Mouse (Mus musculus) heart, embryonic 11.5 days (tissue): Measurements from ENCODE around the gene Sdf2l1. TPM values are rescaled to one million over a fixed set of nuclear protein-coding genes. Genes with fewer than 3 reads are reported as not detected.
A peak's percentile ranks its signal among the peaks of the same experiment; 100 is the strongest.

Experiments
- ATAC-seq: fragments of 200-750 bp; cut with Nextera tagmentation; replicated peaks from 2 replicates; pipeline ENCODE4 v1.8.0; 2017; ENCODE audit warnings: moderate library complexity; ENCODE audit not compliant: insufficient number of reproducible peaks, low FRiP score, low TSS enrichment
- H3K27ac ChIP-seq: fragments of 300-500 bp; sonication (generic); 2 replicates; pipeline ENCODE4 v1.5.1; 2014; ENCODE audit warnings: mild to moderate bottlenecking, low read depth, low read length
- H3K27me3 ChIP-seq: fragments of 300-500 bp; sonication (generic); 2 replicates; pipeline ENCODE4 v1.6.1; 2014; ENCODE audit warnings: mild to moderate bottlenecking, low read length, mixed read lengths; ENCODE audit not compliant: control insufficient read depth, insufficient read depth
- H3K36me3 ChIP-seq: fragments of 300-500 bp; sonication (generic); 2 replicates; pipeline ENCODE4 v1.6.1; 2014; ENCODE audit warnings: mild to moderate bottlenecking, low read length, moderate library complexity, mixed read lengths; ENCODE audit not compliant: control insufficient read depth, insufficient read depth
- H3K4me1 ChIP-seq: fragments of 300-500 bp; sonication (generic); 2 replicates; pipeline ENCODE4 v1.6.1; 2014; ENCODE audit warnings: low read length; ENCODE audit not compliant: control insufficient read depth, insufficient read depth
- H3K4me2 ChIP-seq: fragments of 300-500 bp; sonication (generic); 2 replicates; pipeline ENCODE4 v1.6.1; 2014; ENCODE audit warnings: mild to moderate bottlenecking, moderate library complexity
- H3K4me3 ChIP-seq: fragments of 300-500 bp; sonication (generic); 2 replicates; pipeline ENCODE4 v1.5.1; 2014; ENCODE audit warnings: low read depth, low read length
- H3K9ac ChIP-seq: fragments of 300-500 bp; sonication (generic); 2 replicates; pipeline ENCODE4 v1.6.1; 2014; ENCODE audit warnings: mild to moderate bottlenecking, low read depth, low read length, moderate library complexity
- H3K9me3 ChIP-seq: fragments of 300-500 bp; sonication (generic); replicated peaks from 2 replicates; pipeline ENCODE4 v1.6.1; 2016; ENCODE audit warnings: low read length; ENCODE audit not compliant: control insufficient read depth
- WGBS: fragments of 180-500 bp; shearing (Covaris S2); extraction: QIAGEN DNeasy Blood & Tissue Kit; methylation state at CpG from one replicate; pipeline ENCODE4 v1.1.7; 2014; ENCODE audit not compliant: insufficient replicate concordance; 5-methylcytosine and 5-hydroxymethylcytosine counted together
- polyA plus RNA-seq: library from polyadenylated mRNA; unstranded; fragments of >200 nt; fragmentation: Nextera tagmentation; extraction: Ambion mirVana; gene quantifications from 2 replicates; pipeline ENCODE4 v1.2.1, GENCODE M21; 2014

The Sdf2l1 gene
- polyA plus RNA-seq, 1 experiment from 2014 or later = 63.6 TPM

DNA sequence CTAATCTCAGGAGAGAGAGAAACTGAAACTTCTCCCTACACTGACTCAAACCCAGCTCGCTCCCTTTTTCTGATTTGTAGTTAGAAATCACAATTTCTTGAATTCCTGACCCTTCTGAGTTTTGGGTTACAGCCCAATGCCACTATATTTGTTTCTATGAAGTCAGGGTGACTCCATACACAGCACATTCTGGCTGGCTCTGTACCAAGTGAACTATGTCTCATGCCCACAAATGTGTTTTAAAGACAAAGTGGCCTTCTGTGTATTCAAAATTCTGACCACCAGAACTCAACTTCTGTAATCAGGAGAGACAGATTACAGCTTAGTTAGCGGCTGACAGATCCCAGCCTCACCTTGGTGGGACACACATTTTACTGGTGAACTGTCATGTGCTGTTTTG, 22.2 kb upstream of the Sdf2l1 start:
- H3K4me2 ChIP-seq = no peak overlapping the region
- no peaks in the 10 kb centered on the region for H3K27me3 ChIP-seq
- no peak overlapping the region for H3K9ac ChIP-seq
- ATAC-seq = no peak
- H3K27ac ChIP-seq = no peak overlapping the region
- H3K36me3 ChIP-seq = peaks cover 18% of the 10 kb centered on the region
- H3K4me1 ChIP-seq = no peaks in the 10 kb centered on the region
- 91% methylated on average over 2 of the region's 2 CpGs for WGBS
- H3K4me3 ChIP-seq = no peak overlapping the region
- H3K9me3 ChIP-seq = no peaks in the 10 kb centered on the region

GRCm38 (mm10) chr16:17151874-17152273, 19.7 kb upstream of the Sdf2l1 start:
- H3K9me3 ChIP-seq = no peaks in the 10 kb centered on the region
- no peak overlapping the region for H3K9ac ChIP-seq
- peaks cover 11% of the 10 kb centered on the region for H3K4me1 ChIP-seq
- peaks cover 3% of the 10 kb centered on the region; the same call in 1 of the 2 replicates for H3K27me3 ChIP-seq
- no peak overlapping the region for H3K4me3 ChIP-seq
- no peak overlapping the region for H3K4me2 ChIP-seq
- no peak for ATAC-seq
- H3K27ac ChIP-seq = no peak overlapping the region
- 94% methylated on average over 4 of the region's 4 CpGs for WGBS
- H3K36me3 ChIP-seq = peaks cover 14% of the 10 kb centered on the region

GRCm38 (mm10) chr16:17150520-17151258, 18.5 kb upstream of the Sdf2l1 start:
- Histone ChIP-seq H3K9ac (no peak overlapping the region), H3K27ac (no peak overlapping the region), H3K36me3 (peaks cover 14% of the 10 kb centered on the region), H3K4me3 (no peak overlapping the region), H3K9me3 (no peaks in the 10 kb centered on the region), H3K27me3 (peaks cover 3% of the 10 kb centered on the region; the same call in 1 of the 2 replicates), H3K4me2 (no peak overlapping the region), H3K4me1 (peaks cover 11% of the 10 kb centered on the region)
- WGBS = 76% methylated on average over 7 of the region's 7 CpGs
- ATAC-seq = no peak

GRCm38 (mm10) chr16:17148084-17148483, 15.9 kb upstream of the Sdf2l1 start:
- Histone ChIP-seq H3K4me1 (peaks cover 11% of the 10 kb centered on the region), H3K36me3 (peaks cover 9% of the 10 kb centered on the region), H3K9me3 (no peaks in the 10 kb centered on the region), H3K4me3 (peak overlapping the region; percentile 61), H3K9ac (no peak overlapping the region; the same call in 1 of the 2 replicates), H3K27ac (no peak overlapping the region), H3K27me3 (peaks cover 3% of the 10 kb centered on the region; the same call in 1 of the 2 replicates), H3K4me2 (peak overlapping the region; percentile 100)
- 6% methylated on average over 16 of the region's 16 CpGs for WGBS
- ATAC-seq = no peak

GRCm38 (mm10) chr16:17147391-17147929, 15.3 kb upstream of the Sdf2l1 start:
- Histone ChIP-seq H3K27ac (no peak overlapping the region), H3K4me1 (peaks cover 11% of the 10 kb centered on the region), H3K27me3 (peaks cover 3% of the 10 kb centered on the region; the same call in 1 of the 2 replicates), H3K4me2 (peak overlapping the region; percentile 100), H3K9me3 (no peaks in the 10 kb centered on the region), H3K4me3 (peak overlapping the region; percentile 61), H3K9ac (peak overlapping the region; percentile 70), H3K36me3 (peaks cover 5% of the 10 kb centered on the region; the same call in 1 of the 2 replicates)
- ATAC-seq = no peak; the same call in 1 of the 2 replicates
- WGBS = 2% methylated on average over 41 of the region's 41 CpGs

DNA sequence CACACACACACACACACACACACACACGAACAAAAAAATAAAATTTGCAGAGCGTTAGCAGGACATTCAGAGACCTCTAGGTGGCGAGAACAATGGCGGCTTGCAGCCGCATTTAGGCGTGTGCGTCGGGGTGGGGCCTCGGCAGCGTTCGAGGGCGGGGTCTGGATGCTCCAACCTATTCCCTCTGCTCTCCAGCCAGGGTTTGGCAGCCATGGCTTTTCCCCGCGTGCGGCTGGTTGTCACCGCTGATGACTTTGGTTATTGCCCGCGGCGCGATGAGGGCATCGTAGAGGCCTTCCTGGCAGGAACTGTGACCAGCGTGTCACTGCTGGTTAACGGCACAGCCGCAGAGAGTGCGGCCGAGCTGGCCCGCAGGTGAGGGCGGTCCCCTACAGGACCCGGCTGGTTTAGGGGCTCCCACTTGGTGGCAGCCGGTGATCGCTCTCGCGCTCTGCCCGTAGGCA, 14.6 kb upstream of the Sdf2l1 start, which contains the start of gene Ccdc116:
Ccdc116 (minus strand) TSS at position 458 of the 464 bp plus-strand sequence.
- H3K4me2 ChIP-seq = peak within 1 kb of the TSS; percentile 100
- peak within 1 kb of the TSS; percentile 70 for H3K9ac ChIP-seq
- H3K9me3 ChIP-seq = no peaks in the 10 kb centered on the region
- ATAC-seq = peak; percentile 66
- H3K36me3 ChIP-seq = no peaks in the 10 kb centered on the region
- no peak within 1 kb of the TSS for H3K27ac ChIP-seq
- H3K27me3 ChIP-seq = peaks cover 3% of the 10 kb centered on the region; the same call in 1 of the 2 replicates
- WGBS = under 1% methylated on average over 34 of the region's 34 CpGs
- peaks cover 11% of the 10 kb centered on the region for H3K4me1 ChIP-seq
- peak within 1 kb of the TSS; percentile 61 for H3K4me3 ChIP-seq

- WGBS = 18% methylated on average over 7 of the region's 7 CpGs
- no peaks in the 10 kb centered on the region for H3K9me3 ChIP-seq
- no peak within 1 kb of the TSS for H3K4me2 ChIP-seq
- no peak for ATAC-seq
- peaks cover 3% of the 10 kb centered on the region; the same call in 1 of the 2 replicates for H3K27me3 ChIP-seq
- no peaks in the 10 kb centered on the region for H3K36me3 ChIP-seq
- no peak within 1 kb of the TSS for H3K9ac ChIP-seq
- peaks cover 11% of the 10 kb centered on the region for H3K4me1 ChIP-seq
- H3K27ac ChIP-seq = no peak within 1 kb of the TSS
- no peak within 1 kb of the TSS for H3K4me3 ChIP-seq
Measured at GRCm38 (mm10) chr16:17144339-17144738, 12.2 kb upstream of the Sdf2l1 start, which contains the start of gene Ydjc. TSS of gene Ydjc (plus strand) at chr16:17144621.

GRCm38 (mm10) chr16:17137355-17137754, 5.2 kb upstream of the Sdf2l1 start:
- H3K4me2 ChIP-seq = no peak overlapping the region
- 78% methylated on average over 15 of the region's 15 CpGs for WGBS
- no peak for ATAC-seq
- peaks cover 5% of the 10 kb centered on the region; the same call in 1 of the 2 replicates for H3K4me1 ChIP-seq
- no peak overlapping the region for H3K9ac ChIP-seq
- no peak overlapping the region for H3K4me3 ChIP-seq
- H3K9me3 ChIP-seq = no peaks in the 10 kb centered on the region
- H3K27ac ChIP-seq = no peak overlapping the region
- H3K36me3 ChIP-seq = no peaks in the 10 kb centered on the region
- no peaks in the 10 kb centered on the region for H3K27me3 ChIP-seq
